Mouse (Mus musculus) left cerebral cortex, postnatal 4 days (tissue): ENCODE data around the gene Vwa7. TPM values are rescaled to one million over a fixed set of nuclear protein-coding genes. Genes with fewer than 3 reads are reported as not detected.
"Not testable (repeated sequence)": the region's sequence is repeated elsewhere in the genome, so short reads cannot be mapped to it uniquely, and the experiment has no call there.

Experiments
- DNase-seq: peaks from one replicate; pipeline ENCODE4 v3.0.0-alpha.2; 2022
- intact Hi-C: fragments of 180-260 bp; cut with DNase I; formaldehyde crosslinking; loops from one replicate; pipeline ENCODE4 v1.15.1; 2025
- total RNA-seq, 2 experiments: library from RNA; stranded (reverse); gene quantifications; 2 replicates each; pipeline ENCODE4 v1.2.3; 2021

The Vwa7 gene
- total RNA-seq: under 1 TPM; 0.12 to 0.16 TPM

DNA sequence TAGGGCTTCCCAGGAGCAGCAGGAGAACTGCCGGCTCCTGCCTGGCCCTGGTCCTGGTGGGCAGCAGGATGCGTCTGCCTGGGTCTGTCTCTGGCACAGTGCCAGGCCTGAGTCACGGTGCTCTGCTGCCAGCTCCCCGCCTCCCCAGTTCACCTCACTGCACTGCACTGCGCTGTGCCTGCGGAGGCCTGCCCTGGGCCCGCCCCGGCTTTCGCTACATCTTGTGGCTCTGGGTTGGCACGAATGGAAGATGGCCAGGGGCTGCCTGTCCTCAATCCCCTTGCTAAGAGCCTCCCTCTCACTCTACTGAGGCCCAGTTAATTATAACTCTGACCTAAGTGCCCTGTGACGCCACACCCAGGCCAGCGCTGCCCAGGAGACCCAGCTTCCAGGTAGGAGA is at the start of gene Vwa7:
TSS of gene Vwa7 (plus strand) at position 204 of the 400 bp plus-strand sequence.
- DNase-seq: peak; percentile 92
- intact Hi-C loops: no loop called here

DNA sequence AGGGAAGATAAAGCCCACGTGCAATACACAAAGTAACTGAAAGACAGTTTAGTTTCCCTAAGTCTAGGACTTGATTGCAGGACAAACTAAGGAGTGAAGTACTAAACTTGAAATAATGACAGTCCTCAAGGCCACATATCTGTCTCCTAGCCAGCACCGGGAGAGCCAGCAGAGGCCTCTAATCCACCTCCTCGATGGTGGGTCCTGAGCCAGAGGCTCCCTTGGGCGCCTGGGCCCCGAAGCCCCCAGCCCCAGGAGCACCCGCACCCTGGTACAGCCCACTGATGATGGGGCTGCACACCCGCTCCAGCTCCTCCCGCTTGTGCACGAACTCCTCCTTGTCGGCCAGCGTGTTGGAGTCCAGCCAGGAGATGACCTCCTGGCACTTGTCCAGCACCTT is 46.6 kb upstream of the Vwa7 start, which contains the start of gene Gm20481:
TSS of gene Gm20481 (plus strand) at position 91 of the 400 bp plus-strand sequence.
- DNase-seq, intact Hi-C loops: not testable (repeated sequence)

DNA sequence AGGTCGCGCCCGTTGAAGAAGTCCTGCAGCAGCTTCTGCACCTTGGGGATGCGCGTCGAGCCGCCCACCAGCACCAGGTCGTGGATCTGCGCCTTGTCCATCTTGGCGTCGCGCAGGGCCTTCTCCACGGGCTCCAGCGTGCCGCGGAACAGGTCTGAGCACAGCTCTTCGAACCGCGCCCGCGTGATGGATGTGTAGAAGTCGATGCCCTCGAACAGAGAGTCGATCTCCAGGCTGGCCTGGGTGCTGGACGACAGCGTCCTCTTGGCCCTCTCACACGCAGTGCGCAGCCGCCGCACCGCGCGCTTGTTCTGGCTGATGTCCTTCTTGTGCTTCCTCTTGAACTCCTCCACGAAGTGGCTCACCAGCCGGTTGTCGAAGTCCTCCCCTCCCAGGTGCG is 45.5 kb upstream of the Vwa7 start:
- DNase-seq, intact Hi-C loops: not testable (repeated sequence)

DNA sequence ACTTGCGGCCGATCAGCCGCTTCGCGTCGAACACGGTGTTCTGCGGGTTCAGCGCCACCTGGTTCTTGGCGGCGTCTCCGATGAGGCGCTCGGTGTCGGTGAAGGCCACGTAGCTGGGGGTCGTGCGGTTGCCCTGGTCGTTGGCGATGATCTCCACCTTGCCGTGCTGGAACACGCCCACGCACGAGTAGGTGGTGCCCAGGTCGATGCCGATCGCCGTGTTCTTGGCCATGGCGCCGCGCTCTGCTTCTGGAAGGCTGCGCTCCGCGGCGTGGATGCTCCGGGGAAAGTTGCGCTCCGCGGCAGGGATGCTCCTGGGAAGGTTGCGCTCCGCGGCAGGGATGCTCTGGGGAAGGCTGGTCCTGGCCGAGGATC is 44.7 kb upstream of the Vwa7 start:
- intact Hi-C loops, DNase-seq: not testable (repeated sequence)

DNA sequence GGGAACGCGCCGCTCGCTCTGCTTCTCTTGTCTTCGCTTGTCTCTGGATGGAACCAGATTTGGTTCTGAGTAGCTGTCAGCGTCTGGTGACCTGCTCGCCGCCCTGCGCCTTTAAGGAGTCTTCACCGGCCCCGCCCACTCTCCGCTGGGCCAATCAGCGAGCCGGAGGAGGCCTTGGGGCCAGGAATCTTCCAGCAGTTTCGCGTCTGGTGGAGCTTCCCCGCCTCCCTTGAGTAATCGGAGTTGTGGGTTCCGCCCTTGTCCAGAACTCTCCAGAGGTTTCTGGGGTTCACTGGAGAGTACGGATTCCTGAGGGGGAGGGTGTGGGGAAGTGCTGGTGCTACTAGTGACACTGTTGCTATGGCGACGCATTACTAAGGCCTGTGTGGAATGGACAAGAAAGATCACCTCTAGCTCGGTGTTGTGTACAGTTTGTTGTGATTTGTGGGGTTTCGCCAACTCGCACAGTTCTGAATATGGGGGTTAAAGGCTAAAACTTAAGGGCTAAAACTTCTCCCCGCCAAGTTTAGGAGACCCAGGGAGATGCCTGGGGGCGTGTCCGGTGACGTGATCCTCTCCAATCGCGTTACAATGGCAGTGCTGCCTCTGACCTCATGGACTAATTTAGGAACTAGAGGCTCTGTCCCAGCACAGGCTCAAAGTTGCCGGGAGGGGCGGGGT is 44.2 kb upstream of the Vwa7 start, which contains the start of the genes Hspa1a and Hspa1l:
TSS of gene Hspa1a (minus strand) at position 88 of the 681 bp plus-strand sequence.
TSS of gene Hspa1l (plus strand) at position 635 of the 681 bp plus-strand sequence.
- intact Hi-C loops: not testable (repeated sequence)
- DNase-seq: peak; percentile 50

DNA sequence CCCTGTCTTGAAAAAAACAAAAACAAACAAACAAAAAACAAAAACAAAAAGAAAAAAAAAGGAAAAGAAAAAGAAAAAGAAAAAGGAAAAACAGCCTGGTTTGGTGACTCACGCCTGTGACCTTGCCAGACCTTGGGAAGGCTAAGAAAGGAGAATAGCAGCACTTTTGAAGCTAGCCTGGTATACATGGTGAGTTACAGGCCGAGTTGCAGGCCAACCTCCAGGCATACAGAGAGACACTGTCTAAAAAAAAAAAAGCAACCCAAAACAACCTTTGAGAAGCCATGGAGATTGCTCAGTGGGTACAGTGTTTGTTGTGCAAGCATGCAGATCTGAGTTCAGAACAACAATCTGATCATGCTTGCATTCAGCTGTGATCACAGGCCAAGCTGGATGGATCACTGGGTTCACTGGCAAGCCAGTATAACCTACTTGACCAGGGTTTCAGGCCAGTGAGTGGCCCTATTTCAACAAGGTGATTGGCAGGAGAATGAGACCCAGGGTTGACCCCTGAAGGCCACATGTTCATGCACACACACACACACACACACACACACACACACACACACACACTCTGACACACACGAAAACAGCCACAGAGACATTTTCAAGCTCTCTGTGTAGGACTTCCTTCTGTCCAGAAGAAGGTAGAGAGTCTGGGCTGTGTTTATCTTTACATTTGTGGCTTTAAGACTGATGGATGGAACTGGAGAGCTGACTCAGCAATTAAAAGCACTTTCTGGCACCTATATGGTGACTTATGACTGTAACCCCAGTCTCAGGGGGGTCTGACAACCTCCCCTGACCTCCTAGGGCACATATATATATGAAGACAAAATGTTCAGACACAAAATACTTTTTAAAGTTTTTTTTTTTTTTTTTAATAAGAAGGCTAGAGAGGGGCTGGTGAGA is 40.5 kb upstream of the Vwa7 start:
- DNase-seq: no peak
- intact Hi-C loops: no loop called here

DNA sequence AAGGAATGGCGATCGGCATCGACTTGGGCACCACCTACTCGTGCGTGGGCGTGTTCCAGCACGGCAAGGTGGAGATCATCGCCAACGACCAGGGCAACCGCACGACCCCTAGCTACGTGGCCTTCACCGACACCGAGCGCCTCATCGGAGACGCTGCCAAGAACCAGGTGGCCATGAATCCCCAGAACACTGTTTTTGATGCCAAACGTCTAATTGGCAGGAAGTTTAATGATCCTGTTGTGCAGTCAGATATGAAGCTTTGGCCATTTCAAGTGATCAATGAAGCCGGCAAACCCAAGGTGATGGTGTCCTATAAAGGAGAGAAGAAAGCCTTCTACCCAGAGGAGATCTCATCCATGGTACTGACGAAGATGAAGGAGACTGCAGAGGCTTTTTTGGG is 39.4 kb upstream of the Vwa7 start:
- intact Hi-C loops: no loop called here
- no peak for DNase-seq

DNA sequence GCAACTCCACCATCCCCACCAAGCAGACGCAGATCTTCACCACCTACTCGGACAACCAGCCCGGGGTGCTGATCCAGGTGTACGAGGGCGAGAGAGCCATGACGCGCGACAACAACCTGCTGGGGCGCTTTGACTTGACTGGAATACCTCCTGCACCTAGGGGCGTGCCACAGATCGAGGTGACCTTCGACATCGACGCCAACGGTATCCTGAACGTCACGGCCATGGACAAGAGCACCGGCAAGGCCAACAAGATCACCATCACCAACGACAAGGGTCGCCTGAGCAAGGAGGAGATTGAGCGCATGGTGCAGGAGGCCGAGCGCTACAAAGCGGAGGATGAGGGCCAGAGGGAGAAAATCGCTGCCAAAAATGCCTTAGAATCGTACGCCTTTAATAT is 38.1 kb upstream of the Vwa7 start:
- DNase-seq: no peak
- intact Hi-C loops: no loop called here

DNA sequence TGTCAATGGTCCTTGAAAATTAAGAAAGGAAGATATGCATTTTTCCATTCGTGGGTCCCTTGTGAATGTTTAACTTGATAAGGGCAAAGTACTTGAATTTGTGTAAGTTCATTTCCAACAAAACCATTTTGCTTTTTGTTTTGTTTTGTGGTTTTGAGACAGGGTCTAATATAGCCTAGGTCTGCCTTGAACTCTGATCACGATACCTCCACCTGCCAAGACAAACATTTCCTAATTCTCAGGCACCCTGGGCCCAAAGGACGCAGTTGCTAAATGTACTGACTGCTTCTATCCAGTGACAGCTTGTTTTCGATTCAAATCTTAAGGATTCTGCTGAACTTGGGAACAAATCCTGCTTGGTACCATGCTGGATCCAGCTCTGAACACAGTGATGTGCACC is 36.7 kb upstream of the Vwa7 start:
- DNase-seq: no peak
- intact Hi-C loops: no loop called here

DNA sequence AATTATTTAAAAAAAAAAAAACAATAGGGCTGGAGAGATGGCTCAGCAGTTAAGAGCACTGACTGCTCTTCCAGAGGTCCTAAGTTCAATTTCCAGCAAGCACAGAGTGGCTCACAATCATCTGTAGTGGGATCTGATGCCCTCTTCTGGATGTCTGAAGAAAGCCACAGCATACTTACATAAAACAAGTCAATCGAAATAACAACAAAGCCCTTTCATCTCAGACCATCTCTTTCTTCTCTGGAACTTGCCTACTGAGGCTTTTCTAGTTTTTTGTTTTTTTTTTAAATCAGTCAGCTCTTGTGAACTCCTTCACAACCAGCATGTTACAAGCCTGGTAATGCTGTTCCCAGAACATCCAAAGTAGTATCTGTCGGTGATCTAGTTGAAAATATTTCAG is 35.7 kb upstream of the Vwa7 start:
- intact Hi-C loops: no loop called here
- DNase-seq: no peak

DNA sequence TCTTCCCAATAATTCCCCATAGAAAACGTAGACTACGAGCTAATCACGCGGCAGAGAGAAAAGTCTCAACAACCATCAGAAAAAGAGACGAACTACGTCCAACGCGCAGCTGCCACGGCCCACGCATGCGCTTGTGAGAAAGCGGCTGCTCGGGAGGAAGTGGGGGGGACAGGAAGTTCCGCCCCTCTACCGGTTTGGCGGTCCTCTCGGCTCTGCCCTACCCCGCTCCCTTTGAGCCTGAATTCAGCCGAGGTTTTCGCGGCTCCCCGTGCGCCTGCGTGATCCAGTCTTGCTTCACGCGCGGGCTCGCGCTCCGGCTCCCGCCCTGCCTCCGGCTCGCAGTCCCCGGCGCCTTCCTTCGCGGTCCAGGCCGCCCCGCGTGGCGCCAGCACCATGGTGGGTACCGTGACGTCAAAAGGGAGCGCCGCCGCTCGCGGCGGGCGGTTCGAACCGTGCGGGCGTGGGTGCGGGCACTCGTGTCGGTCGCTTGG is 34.6 kb upstream of the Vwa7 start, which contains the start of gene Lsm2:
TSS of gene Lsm2 (plus strand) at position 173 of the 491 bp plus-strand sequence.
- DNase-seq: peak; percentile 91
- intact Hi-C loops: no loop called here

DNA sequence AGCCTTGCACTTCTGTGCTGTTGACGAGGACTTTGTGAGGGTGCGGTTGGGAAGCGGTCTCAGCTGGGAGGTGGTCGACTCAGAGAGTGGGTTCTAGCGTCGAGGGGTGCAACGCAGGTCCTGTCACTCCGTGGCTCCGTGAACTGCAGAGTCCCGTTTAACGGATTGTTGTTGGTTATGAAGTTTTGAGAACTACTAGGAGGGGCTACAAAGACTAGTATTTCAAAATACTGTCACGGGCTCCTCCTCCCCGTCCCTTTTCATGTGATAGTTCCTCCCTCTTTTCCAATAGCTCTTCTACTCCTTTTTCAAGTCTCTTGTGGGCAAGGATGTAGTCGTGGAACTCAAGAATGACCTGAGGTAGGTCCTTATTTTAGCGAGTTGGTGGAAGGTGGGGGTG is 34.1 kb upstream of the Vwa7 start:
- DNase-seq: no peak
- intact Hi-C loops: no loop called here

DNA sequence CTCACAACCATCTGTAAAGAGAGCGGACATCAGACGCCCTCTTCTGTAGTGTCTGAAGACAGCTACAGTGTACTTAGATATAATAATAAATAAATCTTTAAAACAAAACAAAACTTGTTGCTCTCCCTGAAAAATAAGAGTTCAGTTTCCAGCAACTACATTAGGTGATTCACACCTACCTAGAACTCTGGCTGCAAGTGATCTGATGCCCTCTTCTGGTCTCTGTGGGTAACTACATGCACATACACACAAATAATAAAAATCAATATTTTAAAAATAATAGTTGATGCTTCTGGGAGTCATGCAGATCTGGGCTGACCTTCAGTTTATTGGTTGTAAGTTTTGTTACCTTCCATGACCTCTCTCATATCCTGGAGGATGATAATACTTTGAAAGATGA is 32.2 kb upstream of the Vwa7 start:
- no peak for DNase-seq
- intact Hi-C loops: no loop called here

DNA sequence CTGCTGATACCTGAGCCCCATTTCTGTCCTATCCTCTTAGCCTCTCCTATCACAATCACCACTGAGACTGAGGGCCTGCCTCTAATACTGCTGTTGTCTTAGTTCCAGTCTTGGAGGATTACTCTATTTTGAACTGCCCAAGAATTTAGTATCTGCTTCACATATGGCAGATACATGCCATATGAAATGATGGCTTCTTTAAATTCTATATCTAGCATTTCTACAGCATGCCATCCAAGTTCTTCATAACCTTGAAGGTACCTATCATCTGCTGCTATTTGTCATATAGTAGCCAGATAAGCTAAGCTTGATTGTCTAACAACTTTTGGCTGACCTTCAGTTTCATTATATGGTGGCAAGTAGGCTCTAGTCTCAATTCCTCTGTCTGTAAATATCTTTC is 21.6 kb upstream of the Vwa7 start:
- DNase-seq: no peak
- intact Hi-C loops: no loop called here

DNA sequence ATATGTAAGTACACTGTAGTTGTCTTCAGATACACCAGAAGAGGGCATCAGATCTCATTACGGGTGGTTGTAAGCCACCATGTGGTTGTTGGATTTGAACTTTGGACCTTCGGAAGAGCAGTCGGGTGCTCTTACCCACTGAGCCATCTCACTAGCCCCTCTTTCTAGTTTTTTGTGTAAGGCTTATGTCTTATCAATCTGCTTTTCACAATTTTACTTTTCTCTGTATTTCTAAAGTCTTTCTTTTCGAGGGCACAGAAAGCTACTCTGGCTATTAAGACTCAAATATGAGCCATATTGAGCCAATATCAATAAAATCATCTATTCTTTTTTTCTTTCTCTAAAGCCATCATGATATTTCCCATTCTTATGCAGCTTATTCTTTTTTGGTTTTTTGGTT is 21.2 kb upstream of the Vwa7 start:
- DNase-seq, intact Hi-C loops: not testable (repeated sequence)

DNA sequence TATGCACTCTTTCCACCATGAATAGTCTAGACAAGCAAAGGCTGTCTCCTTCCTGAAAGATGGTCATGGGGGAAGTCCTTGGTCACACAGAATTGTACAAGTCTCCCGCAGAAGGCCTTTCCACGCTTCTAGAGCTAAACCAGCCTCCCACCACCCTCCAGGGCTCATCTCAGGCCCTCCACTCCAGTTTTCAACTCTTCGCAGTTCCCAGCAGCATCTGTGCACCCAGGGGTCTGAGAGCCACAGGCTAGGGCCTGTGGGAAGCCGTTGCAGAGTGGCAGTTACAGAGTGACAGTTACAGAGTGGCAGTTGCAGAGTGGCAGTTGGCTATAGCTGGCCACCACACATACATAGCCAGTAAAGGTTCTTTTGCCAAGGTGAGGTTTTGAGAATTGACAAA is 20.5 kb upstream of the Vwa7 start:
- intact Hi-C loops, DNase-seq: not testable (repeated sequence)

DNA sequence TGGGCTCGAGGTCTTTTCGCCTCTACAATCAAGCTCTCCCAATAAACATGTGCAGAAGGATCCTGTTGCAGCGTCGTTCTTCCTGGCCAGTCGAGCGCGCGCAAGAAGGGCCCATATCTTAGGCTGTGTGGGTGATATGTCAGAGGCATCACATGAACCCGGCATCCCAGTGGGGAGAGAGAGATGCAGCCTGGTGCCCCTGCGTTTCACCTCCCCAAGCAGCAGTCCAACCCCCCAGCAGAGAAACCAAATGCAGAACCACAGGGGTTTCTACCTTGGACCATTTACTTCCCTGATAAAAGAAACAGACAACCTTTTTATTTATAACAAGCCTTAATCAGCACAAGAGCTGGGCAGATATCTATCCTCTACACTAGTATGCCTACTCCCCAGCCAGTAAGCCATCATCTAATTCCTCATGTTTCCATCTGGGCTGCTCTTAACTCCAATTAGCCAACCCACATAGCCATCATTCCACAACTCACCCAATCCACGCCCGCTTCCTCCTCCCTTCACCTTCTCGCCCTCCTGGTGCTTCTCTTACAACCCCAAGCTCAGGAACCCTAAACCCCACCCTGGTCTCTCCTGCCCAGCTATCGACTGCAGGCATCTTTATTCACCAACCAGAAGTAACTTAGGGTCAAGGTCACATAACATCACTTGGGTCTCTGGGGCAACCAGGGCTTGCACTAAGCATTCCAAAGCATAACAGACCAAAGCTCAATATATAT is 19.8 kb upstream of the Vwa7 start:
- DNase-seq: no peak
- intact Hi-C loops: no loop called here

DNA sequence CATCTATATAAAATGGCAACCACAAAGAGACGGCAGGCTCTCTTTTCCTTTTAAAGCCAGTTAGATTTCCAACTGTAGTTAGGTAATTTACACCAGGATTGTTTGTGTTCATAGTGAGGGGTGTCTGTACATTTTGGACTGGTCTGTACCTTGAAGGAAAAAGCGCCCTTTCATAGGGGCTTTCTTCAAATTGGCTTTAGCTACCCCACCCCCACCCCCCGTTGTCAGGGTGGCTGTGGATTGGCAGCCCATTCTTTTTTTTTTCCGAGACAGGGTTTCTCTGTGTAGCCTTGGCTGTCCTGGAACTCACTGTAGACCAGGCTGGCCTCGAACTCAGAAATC is 19.3 kb upstream of the Vwa7 start:
- no peak for DNase-seq
- intact Hi-C loops: no loop called here

DNA sequence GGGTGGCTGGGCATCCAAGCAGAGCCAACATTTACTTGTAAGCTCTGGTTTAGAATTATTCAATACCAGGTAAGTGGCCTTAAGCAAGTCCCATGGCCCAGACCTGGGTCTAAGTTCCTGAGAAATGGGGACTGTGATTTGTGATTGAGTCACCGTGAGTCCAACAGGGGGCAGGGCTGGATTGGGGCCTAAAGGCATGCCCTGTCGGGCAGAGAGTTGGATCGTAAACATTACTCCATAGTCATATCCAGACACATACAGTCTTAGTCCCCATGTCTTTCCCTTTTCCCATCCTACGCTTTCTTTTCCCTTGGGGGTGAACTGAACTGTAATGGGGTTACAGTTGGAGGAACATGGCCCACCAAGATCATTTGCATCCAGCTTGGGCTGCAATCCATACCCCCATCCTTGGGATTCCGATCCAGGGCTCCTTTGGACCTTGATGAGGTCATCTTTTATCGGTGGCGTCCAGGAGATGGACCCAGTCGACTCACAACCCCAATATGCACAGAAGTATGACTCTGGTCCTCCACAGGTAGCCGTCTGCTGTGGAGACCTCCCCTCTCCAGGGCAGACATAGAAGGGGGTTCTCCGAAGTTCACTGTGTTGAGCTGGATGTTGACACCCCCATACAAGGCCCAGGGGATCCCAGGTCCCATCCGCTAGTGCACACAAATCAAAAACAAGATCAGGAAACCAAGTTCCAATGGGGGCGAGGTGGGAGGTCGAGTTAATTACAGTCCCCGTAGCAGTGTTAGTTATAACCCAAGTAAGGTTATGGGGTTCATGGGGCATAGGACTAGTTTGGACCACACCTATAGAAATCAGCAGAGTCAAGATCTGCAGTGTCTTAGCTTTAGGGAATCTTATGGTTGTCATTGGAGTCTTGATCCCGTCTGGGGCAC is 17.6 kb upstream of the Vwa7 start:
- DNase-seq: no peak
- intact Hi-C loops: no loop called here
